Mouse (Mus musculus): ENCODE results near the gene Fryl.

DNA sequence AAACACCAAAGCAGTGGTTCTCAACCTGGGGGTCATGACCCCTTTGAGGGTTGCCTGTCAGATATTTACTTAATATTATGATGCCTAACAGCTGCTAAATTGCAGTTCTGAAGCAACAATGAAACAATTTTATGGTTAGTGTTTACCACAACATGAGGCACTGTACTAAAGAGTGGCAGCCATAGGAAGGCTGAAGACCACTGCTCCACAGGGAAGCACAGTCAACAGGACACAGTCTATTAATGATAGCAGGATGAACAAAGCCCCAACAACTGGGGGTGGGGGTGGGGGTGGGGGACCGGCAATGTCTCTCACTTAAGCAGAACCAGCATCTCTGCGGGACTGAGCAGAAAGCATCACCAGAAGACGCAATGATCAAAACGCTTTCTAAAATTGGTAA lies 80.1 kb downstream of the Fryl start:
- TF ChIP-seq POLR2A (IDR thresholded peaks at IDR 0.05; ENCODE audit: low read depth, low read length) = no peak
- TF ChIP-seq CTCF (IDR thresholded peaks at IDR 0.05; ENCODE audit: extremely low read depth, insufficient read depth, insufficient read length, insufficient replicate concordance) = no peak

Measured in spleen, adult 2 months (tissue).